Mouse (Mus musculus) thymus, postnatal 25 days (tissue): Measurements from ENCODE around the gene Fam209.

Experiments
- DNase-seq: peaks from one replicate; pipeline ENCODE4 v3.0.0; 2022

Gene Fam209

DNA sequence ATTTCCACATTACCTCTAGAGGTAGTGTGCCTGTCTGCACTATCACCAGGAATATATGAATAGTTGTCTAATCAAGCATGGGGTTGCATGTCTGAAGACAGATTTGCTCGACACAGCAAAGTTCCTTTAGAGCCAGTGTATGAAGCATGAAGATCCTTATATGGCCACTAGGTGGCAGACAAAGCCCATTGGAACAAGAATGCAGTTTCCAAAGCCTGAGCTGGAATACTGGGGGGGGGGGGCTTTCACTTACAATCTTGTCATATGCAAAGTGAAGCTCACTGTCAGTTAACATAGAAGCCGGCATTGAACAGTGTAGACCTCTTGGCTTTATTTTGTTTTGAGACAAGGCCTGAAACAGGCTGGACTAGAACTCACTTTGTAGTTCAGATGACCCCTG lies 5.5 kb downstream of the Fam209 start:
- DNase-seq, result peak; percentile 43

DNA sequence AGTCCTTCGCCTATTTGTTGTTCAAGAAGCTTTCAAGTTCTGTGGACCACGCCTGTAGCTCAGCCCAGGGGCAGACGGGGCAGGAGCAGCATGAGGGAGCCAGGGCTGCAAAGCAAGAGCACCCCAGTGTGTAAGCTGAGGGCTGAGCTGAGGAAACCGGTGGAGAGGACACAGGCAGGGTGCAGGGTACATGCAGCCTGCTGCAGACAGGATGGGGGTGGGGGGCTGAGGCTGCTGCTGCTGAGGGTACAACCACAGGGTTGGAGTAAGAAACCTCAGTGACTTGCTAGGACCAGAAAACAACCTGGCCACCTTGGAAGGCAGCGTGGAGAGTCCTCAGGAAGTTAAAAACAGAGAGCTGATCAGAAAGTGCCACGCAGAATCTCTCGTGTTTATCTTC lies 8.0 kb downstream of the Fam209 start:
- DNase-seq, result peak; percentile 35

DNA sequence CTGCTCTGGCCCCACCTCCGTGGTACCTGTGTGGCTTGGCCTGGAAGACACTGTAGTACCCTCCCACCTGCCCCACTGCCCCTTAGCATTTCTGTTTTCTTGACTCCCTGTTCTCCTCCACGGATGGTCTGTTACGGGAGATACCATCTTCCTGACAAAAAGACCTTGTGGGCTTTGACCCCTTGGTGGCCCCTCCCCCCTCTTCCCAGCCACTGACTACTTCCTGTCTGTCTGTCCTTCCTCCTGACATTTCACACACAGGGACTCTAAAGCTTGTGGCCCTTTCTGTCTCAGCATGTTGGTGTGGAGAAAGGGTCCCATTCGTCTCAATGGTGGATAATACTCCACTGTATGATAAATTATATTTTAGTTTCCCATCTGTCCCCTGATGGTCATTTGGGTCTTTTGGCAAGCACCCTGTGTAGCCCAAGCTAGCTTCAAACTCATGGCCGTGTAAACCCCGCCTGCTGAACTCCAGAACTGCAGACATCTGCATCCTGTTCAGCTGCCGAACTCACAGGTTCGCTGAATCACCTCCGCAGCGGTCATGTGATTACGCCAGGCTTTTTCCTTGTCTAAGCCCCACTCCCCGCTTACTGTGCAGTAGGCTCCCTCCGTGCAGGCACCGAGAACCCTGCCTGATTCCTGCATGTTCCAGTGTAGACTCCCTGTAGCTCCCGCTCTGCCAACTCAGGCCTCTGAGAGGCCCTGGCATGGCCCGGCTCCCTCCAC lies 9.5 kb downstream of the Fam209 start:
- DNase-seq, result peak; percentile 46

DNA sequence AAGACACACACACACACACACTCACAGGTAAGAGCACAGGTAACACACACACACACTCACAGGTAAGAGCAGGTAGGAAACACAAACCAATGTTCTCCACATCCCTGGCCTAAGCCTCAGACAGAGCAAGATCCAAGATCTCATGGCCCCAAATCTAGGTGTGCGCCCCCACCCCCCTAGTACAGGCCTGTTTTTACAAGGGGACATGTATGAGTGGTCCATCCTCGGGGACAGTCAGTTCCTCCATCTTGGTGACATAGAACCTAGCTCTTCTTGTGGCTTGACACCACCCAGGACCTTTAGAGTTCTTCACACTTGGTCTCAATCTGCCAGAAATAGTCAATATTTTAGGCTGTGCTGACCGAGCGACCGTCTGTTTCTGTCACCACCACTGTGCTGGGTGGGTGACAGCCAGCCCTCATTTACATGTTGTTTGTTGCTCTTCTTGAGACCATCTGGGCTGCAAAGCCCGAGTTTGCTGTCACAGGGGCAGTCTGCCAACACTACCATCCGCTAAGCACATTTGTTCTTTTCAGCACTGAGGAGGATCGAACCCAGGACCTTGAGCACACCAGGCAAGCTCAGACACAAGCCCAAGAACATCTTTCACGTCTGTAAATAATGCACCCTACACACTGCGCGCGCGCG lies 11.6 kb downstream of the Fam209 start:
- DNase-seq, result no peak

DNA sequence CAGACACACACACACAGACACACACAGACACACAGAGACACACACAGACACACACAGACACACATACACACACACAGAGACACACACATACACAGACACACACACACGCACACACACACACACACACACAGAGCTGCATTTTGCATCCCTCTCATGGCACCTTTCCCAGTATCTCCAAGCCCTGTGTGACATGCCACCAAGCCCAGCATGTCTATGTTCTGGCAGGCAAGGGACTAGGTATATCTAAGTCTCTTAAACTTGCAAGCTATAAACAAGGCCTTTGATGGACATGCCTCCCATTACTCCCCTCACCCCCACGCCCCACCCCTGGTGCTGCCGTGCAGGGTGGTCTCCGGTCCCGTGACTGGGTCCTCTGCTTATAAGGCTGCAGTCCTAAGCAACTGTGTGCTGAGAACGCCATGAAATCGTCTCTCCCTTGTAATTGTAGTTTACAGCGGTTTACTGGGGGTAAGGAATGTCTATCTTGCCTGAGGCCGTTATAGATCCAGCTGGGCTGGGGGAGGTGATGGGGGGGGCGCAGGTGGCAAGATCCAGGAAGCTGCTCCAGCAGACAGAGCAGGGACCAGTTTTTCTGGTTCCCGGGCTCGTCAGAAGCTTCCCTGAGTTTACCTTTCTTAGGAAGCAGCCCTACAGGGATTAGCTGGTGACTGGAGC lies 12.5 kb downstream of the Fam209 start:
- no peak for DNase-seq

DNA sequence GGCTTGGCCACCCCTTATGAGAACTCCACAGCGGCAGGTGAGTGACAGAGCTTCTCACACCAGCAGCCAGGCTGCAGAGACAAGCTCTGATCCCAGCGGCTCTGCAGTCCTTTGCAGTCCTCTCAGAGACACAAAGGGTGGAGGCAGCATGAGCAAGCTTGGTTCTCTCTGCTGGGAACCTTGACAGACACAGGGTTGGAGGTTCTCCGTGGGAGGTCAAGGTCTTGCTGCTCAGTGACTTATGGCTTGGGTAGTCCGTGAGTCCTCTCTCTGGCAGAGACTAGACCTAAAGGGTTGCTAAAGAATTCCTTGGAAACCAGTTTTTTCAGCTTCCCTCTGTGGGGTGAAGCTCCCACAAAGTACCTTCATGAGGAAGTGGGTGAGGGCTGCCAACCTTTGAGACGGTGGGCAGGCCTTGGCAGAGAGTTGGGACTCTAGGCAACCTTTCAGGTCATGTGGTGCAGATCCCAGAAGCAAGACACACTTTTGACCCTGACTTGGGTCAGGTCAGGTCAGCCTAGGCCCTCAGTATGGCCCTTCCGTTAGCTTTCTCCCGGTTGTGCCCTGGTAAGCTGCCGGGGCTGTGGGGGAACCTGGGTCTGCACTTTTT lies 24.5 kb downstream of the Fam209 start:
- no peak for DNase-seq

DNA sequence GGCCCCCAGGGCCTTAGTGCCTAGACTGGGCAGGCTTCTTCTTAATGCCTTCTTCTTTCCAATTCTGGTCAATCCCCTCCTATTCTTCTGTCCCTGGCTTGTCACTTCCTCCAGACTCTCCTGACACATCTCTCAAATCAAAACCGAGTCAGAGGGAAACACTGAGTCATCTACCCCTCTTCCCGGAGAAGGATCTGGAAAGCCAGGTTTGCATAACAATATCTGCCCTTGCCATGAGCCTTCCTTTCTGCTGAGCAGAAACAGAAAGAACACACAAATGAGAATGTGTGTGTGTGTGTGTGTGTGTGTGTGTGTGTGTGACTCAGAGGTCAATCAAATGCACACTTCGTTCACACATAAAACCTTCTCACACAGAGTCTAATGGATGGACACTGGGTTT lies 26.5 kb downstream of the Fam209 start:
- no peak for DNase-seq

DNA sequence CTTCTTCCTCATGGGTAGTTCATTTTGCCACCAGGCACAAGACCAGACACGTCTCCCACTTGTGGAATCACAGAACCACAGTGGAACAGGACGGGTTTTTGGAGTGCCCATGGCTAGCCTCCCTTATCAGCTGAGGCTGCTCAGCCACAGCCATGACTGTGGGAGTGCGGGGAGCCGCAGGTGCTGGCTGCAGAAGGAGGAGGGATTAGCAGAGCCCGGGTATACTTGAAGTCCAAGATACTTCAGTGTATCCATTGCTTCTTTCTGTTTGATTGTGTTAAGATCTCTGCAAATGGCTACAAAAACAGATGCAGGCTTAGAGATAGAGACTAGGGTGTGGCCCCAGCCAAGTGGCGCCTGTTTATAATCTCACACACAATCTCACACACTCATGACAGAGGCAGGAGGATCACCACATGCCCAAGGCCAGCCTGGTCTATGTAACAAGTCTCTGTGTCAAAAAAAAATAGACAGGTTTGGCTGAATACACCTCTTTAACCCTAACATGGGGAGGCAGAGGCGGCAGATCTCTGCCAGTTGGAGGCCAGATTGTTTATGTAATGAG lies 28.5 kb downstream of the Fam209 start:
- no peak for DNase-seq

DNA sequence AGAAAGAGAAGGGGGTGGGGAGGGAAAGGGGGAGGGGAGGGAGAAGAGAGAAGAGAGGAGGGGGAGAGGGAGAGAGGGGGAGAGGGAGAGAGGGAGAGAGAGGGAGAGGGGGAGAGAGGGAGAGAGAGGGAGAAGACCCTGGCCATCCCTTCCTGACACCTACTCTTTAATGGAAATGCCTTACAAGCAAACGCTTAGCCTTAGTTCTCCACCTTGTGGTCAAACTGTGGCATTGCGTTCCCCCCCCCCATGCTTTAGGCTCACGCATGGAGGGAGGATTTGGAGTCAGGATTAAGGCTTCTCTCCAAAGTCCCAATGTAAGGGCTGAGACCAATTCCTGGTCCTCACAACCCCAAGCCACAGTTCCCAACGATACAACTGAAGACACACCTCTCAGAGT lies 29.0 kb downstream of the Fam209 start:
- peak; percentile 14 for DNase-seq

DNA sequence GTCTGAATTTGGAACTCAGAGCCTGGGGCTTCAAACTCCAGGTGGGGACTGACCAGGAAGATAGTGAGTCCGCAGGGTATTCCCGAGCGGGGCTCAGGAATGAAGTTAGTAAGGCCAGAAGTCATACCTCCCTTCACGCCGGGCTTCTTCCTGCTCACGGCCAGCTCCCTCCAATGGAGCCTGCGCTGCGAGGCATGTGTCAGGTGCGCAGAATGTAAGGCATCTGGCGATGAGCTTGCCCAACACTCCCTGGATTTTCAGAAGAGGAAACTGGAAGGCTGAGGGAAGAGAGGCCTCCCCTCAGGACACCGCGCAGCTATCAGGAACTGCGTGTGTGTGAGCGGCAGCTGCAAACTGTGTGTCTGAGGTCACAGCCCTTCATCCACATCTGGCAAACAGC lies 29.8 kb downstream of the Fam209 start:
- DNase-seq, result no peak

DNA sequence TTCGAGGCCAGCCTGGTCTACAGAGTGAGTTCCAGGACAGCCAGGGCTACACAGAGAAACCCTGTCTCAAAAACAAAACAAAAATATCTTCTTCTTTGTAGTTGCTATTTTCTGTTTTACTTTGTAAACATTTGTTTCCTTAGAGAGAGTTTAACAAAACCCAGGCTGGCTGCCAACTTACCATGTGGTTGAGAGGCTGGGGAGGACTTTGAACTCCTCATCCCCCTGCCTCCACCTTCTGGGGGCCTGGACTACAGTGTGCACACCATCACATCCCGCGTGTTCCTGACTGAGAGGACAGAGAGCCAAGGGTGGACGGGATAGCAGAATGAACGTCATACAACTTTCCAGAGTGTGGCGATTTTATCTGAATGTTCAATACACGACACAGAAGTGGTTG lies 33.8 kb downstream of the Fam209 start:
- no peak for DNase-seq

DNA sequence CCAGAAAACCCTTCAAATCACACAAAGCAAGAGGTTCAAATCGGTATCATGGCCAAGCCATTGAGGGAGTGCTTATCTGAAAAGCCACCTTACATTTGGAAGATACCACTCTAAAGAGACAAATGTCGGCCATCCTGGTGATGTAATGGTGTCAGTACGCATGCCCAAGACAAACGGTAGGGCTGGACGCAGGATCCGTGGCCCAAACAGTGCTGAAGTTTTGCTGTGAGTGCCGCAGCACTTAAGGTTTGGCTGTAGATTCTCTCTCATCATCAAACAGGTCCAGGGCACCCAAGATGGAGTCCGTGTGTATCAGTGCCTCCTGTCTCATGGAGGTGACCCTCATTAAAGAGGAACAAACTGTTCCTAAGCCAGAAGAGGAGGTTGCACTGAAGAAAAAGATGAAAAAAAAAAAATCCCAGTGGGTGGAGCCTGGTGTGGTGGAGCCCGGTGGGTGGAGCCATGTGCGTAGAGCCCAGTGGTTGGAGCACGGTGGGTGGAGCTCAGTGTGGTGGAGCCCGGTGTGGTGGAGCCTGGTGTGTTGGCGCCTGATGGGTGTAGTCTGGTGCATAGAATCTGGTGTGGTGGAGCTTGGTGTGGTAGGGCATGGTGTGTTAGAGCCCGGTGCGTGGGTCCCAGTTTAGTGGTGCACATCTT lies 37.9 kb downstream of the Fam209 start:
- DNase-seq, result no peak

DNA sequence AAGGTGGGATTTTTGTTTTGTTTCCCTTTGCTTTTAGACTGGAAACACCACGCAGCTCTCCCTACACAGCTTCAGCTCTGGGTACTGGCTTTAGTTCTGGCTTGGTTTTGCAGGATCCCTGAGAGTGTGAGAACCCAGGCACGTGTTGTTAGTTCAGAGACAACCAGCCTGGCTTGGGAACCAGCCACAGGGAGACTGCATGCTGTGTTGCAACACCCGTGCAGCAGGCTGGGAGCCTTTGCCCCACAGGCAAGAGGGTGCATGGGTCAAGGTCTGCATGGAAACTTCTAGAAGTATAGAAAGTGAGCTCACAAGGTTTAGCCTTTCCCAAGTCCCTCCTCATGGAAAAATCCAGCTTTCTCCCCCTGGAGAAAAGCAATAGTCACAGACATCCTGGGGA lies 38.6 kb downstream of the Fam209 start:
- DNase-seq, result no peak

DNA sequence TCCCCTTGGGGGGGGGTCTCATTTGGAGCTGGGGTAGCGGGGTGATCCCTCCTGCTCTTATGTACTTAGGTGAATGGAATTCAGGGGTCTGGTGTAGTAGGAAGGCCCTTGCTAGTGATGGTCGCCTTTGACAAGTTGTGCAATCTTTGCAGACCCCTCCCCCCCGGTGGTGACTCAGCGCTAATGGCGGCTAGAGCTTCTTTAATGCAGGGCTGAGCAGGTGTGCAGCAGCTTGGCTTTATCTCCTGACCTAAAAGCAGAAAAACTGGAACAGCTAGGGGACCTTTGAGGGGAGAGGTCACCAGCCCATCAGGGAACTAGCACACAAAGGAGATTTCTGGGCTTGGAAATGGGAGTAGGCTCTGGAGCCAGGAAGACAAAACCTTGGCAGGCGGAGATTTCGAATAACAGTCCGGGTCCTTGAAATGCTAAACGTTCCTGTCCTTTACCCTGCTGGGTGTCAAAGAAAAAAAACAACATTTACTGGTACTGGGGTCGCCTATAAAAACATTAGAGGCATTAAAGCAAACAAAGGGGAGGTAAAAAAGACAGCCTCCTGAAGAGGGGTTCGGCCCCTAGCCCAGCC lies 44.2 kb downstream of the Fam209 start:
- DNase-seq, result no peak

DNA sequence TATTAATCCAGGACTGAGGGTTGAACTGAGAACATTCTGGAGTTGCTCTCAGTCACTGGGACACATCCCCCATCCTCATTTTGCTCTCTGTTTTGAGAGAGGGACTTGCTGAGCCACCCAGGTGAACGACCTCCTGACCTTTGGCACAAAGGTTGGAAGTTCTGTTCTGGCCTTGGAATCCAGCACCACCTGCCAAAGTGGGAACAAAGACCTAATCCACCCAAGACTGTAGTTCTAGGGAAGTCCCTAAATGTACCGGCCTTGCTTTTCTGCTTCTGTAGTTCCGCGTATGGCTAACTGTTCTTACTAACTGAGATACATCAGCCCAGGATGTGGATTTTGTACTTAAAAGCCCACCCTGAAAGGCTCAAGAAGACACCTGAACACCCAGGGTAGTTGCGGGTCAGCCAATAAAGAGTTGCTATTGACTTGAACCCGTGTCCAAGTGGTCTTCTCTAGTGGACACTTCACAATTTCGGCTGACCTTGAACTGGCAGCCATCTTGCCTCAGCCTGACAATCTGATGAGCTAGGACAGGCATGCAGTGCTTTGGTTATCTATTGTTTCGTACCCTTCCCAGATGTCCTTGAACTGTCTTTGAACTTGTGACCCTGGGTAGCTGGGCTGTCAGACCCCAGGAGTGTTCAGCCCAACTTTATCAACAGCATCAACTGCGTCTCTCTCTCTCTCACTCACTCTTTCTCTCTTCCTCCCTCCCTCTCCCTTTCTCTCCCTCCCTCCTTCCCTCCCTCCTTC lies 48.5 kb downstream of the Fam209 start:
- DNase-seq, result no peak

DNA sequence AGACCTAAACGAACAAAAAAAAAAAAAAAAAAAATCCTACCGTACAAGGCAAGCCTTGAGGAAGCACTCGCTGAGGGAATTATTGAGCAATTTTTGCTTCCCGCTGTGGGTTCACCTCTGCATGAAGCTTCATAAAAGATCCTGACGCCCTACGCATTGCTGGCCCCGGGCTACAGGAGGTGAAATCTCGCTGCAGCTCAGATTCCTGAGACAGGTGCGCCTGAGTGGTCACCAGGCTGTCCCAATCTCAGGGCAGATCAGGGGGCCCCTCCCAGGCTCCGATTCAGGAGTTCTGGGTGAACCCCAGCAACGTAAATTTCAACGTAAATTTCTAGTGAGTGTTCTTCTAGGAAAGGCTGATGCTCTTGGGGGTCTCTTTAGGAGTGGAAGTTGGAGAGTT lies 50.2 kb downstream of the Fam209 start:
- DNase-seq, result no peak
